Mouse (Mus musculus): Measurements from ENCODE around the gene Msantd3.

Gene Msantd3

GRCm38 (mm10) chr4:48605650-48606049, 65.9 kb downstream of the Msantd3 start:
- DNase-seq (ENCODE audit: low spot score) = no peak

DNA sequence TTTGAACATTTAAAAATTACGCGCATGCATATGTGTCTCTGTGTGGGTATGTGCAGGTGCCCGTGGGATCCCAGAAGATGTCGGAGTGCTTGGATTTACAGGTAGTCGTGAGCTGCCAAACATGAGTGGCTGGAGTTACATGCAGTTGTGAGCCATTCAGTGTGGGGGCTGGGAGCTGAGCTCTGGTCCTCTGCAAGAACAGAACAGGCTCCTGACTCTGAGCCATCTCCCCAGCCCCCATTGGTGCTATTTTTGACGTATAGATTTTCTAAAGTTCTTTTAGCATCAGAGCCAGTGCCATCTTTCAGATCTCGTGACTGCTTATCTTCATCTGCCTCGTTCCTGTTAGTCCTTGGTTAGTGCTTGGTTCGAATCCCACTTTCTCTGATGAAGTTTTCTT, 69.8 kb downstream of the Msantd3 start:
- DNase-seq (ENCODE audit: low spot score) = no peak

DNA sequence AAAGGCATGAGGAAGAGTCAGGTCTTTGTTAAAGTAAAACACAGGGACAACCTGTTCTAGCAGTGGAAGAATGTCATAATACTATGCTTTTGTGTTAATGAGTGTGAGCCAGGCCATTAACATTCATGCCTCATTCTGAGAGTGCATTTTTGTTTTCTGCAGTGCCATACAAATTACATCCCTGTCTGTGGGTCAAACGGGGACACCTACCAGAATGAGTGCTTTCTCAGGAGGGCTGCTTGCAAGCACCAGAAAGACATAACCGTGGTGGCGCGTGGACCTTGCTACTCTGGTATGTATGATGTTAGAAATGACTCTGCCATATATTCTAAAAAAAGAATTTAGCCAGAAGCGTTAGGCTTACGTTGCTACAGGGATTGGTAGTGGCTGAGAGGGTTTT, 70.5 kb downstream of the Msantd3 start:
- no peak for DNase-seq (ENCODE audit: low spot score)
